Mouse (Mus musculus) midbrain, embryonic 11.5 days (tissue): ENCODE data around the gene Scn10a. TPM values are rescaled to one million over a fixed set of nuclear protein-coding genes. Genes with fewer than 3 reads are reported as not detected.
A peak's percentile ranks its signal among the peaks of the same experiment; 100 is the strongest.

Experiments used
- ATAC-seq: fragments of 200-750 bp; cut with Nextera tagmentation; 2 replicates; pipeline ENCODE4 v1.8.0; 2017; ENCODE audit warnings: moderate TSS enrichment, moderate library complexity; ENCODE audit not compliant: low FRiP score
- DNase-seq: peaks from one replicate; pipeline ENCODE4 v3.0.0; 2015; ENCODE audit warnings: low spot score; ENCODE audit errors: missing footprints
- H3K27ac ChIP-seq: fragments of 300-500 bp; sonication (generic); 2 replicates; pipeline ENCODE4 v1.5.1; 2014; ENCODE audit warnings: low read depth, low read length
- H3K27me3 ChIP-seq: fragments of 300-500 bp; sonication (generic); 2 replicates; pipeline ENCODE4 v1.6.1; 2014; ENCODE audit warnings: mild to moderate bottlenecking, low read length, moderate library complexity, mixed read lengths; ENCODE audit not compliant: control insufficient read depth, insufficient read depth
- H3K36me3 ChIP-seq: fragments of 300-500 bp; sonication (generic); 2 replicates; pipeline ENCODE4 v1.6.1; 2014; ENCODE audit warnings: mild to moderate bottlenecking, low read length, moderate library complexity, mixed read lengths; ENCODE audit not compliant: control insufficient read depth, insufficient read depth
- H3K4me1 ChIP-seq: fragments of 300-500 bp; sonication (generic); 2 replicates; pipeline ENCODE4 v1.6.1; 2014; ENCODE audit warnings: low read length; ENCODE audit not compliant: control insufficient read depth, insufficient read depth
- H3K4me2 ChIP-seq: fragments of 300-500 bp; sonication (generic); 2 replicates; pipeline ENCODE4 v1.6.1; 2014; ENCODE audit warnings: mild to moderate bottlenecking, moderate library complexity
- H3K4me3 ChIP-seq: fragments of 300-500 bp; sonication (generic); 2 replicates; pipeline ENCODE4 v1.5.1; 2014; ENCODE audit warnings: low read depth, low read length
- H3K9ac ChIP-seq: fragments of 300-500 bp; sonication (generic); 2 replicates; pipeline ENCODE4 v1.6.1; 2014; ENCODE audit warnings: low read length
- H3K9me3 ChIP-seq: fragments of 300-500 bp; sonication (generic); 2 replicates; pipeline ENCODE4 v1.6.1; 2016; ENCODE audit warnings: low read length; ENCODE audit not compliant: control insufficient read depth
- WGBS: fragments of 180-500 bp; shearing (Covaris S2); extraction: QIAGEN DNeasy Blood & Tissue Kit; methylation state at CpG from one replicate; pipeline ENCODE4 v1.1.7; 2014; 5-methylcytosine and 5-hydroxymethylcytosine counted together
- polyA plus RNA-seq: library from polyadenylated mRNA; unstranded; fragments of >200 nt; fragmentation: Nextera tagmentation; extraction: Ambion mirVana; gene quantifications from 2 replicates; pipeline ENCODE4 v1.2.1, GENCODE M21; 2014

Gene Scn10a
- polyA plus RNA-seq, 1 experiment from 2014 or later: not detected

GRCm38 (mm10) chr9:119597332-119597731 is 121.8 kb downstream of the Scn10a start:
- Histone ChIP-seq H3K4me3 (no peak overlapping the region), H3K36me3 (no peaks in the 10 kb centered on the region), H3K4me2 (no peak overlapping the region), H3K27me3 (no peaks in the 10 kb centered on the region), H3K4me1 (no peaks in the 10 kb centered on the region), H3K9ac (no peak overlapping the region), H3K27ac (no peak overlapping the region), H3K9me3 (no peaks in the 10 kb centered on the region; the same call in 1 of the 2 replicates)
- WGBS: 82% methylated on average over 8 of the region's 8 CpGs
- DNase-seq (peak; percentile 65), ATAC-seq (no peak)

DNA sequence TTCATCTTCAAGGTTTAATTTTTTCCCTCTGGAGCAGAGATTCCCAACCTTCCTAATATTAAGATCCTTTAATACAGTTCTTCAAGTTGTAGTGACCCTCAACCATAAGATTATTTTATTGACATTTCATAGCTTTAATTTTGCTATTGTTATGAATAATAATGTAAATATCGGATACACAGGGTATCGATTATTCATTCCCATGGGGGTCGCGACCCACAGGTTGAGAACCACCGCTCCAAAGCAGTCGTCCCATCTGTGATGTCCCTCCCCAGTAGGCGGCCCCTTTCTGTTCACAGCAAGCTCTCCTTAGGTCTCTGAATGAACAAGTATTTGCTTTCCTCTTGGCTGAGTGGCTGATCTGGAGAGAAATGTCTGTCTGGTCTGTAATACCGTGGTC is 129.5 kb downstream of the Scn10a start:
- Histone ChIP-seq H3K27me3 (no peaks in the 10 kb centered on the region; the same call in 1 of the 2 replicates), H3K9ac (no peak overlapping the region), H3K4me1 (no peaks in the 10 kb centered on the region), H3K36me3 (no peaks in the 10 kb centered on the region), H3K27ac (no peak overlapping the region), H3K4me3 (no peak overlapping the region), H3K9me3 (no peaks in the 10 kb centered on the region), H3K4me2 (no peak overlapping the region)
- DNase-seq (no peak), ATAC-seq (no peak)
- 85% methylated on average over 8 of the region's 8 CpGs for WGBS

DNA sequence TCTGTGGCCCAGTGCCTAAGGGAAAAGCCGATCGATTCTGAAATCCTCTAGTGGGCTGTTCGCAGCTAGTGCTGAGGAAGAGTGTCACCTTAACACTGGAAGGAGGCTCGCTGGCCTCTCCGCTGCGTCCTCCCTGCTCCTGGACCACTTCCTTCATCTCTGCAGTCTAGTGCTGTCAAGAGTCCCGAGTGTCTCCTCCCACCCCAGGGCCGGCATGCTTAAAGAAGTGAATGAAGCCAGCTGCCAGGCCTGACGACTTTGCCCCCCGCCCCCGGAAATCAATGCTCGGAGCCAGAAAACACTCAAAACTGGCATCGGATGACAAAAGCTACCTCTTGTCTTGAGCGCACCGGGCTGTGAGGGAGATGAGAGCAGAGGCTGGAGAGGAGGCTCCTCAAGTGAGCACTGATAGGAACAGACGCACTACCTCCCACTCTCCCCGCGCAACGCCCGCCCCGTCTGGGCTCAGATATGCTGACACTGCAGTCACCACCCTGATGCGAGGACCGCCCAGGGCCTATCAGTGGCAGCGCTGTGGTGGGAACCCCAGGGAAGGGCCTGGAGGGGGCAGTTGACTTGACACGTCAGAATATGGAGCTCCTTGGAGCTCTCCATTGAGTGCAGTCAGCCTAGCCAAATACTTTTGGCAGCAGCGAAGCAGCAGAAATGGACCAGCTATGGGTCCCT is 130.2 kb downstream of the Scn10a start:
- no peak overlapping the region for H3K4me3 ChIP-seq
- peak; percentile 79 for DNase-seq
- H3K4me1 ChIP-seq: no peaks in the 10 kb centered on the region
- H3K36me3 ChIP-seq: no peaks in the 10 kb centered on the region
- no peak overlapping the region for H3K4me2 ChIP-seq
- no peak for ATAC-seq
- no peaks in the 10 kb centered on the region for H3K9me3 ChIP-seq
- H3K9ac ChIP-seq: no peak overlapping the region
- H3K27ac ChIP-seq: no peak overlapping the region
- 51% methylated on average over 26 of the region's 26 CpGs for WGBS
- no peaks in the 10 kb centered on the region; the same call in 1 of the 2 replicates for H3K27me3 ChIP-seq

- peaks cover 8% of the 10 kb centered on the region for H3K4me1 ChIP-seq
- DNase-seq (peak; percentile 98), ATAC-seq (peak; percentile 58)
- H3K27ac ChIP-seq: no peak overlapping the region
- H3K27me3 ChIP-seq: peaks cover 63% of the 10 kb centered on the region
- H3K4me3 ChIP-seq: no peak overlapping the region
- no peak overlapping the region for H3K9ac ChIP-seq
- WGBS: 0% methylated on average over 6 of the region's 6 CpGs
- H3K4me2 ChIP-seq: no peak overlapping the region
- no peaks in the 10 kb centered on the region for H3K9me3 ChIP-seq
- no peaks in the 10 kb centered on the region for H3K36me3 ChIP-seq
These were observed 138.5 kb downstream of the Scn10a start for GRCm38 (mm10) chr9:119580668-119581067.

GRCm38 (mm10) chr9:119580187-119580586 is 138.9 kb downstream of the Scn10a start:
- Histone ChIP-seq H3K4me2 (no peak overlapping the region), H3K27ac (no peak overlapping the region), H3K4me3 (no peak overlapping the region), H3K9ac (no peak overlapping the region), H3K27me3 (peaks cover 68% of the 10 kb centered on the region), H3K4me1 (peaks cover 8% of the 10 kb centered on the region), H3K36me3 (no peaks in the 10 kb centered on the region), H3K9me3 (no peaks in the 10 kb centered on the region)
- peak; percentile 82 for DNase-seq
- WGBS: 89% methylated on average over 17 of the region's 17 CpGs
- peak; percentile 12; the same call in 1 of the 2 replicates for ATAC-seq

- WGBS: 1% methylated on average over 90 of the region's 99 CpGs
- Histone ChIP-seq H3K9me3 (no peaks in the 10 kb centered on the region), H3K9ac (peak within 1 kb of the TSS; percentile 25; the same call in 1 of the 2 replicates), H3K36me3 (no peaks in the 10 kb centered on the region), H3K4me1 (peaks cover 8% of the 10 kb centered on the region), H3K4me3 (peak within 1 kb of the TSS; percentile 41), H3K27ac (no peak within 1 kb of the TSS), H3K4me2 (peak within 1 kb of the TSS; percentile 68), H3K27me3 (peaks cover 82% of the 10 kb centered on the region)
- DNase-seq (peak; percentile 90), ATAC-seq (peak; percentile 70)
These were observed 140.3 kb downstream of the Scn10a start, which contains the start of gene Scn5a for GRCm38 (mm10) chr9:119578636-119579438. Scn5a (minus strand) TSS chr9:119579016.

GRCm38 (mm10) chr9:119578311-119578635 is 140.8 kb downstream of the Scn10a start:
- Histone ChIP-seq H3K4me2 (peak overlapping the region; percentile 68), H3K4me3 (peak overlapping the region; percentile 41), H3K4me1 (peaks cover 8% of the 10 kb centered on the region), H3K36me3 (no peaks in the 10 kb centered on the region), H3K27ac (no peak overlapping the region), H3K27me3 (peaks cover 87% of the 10 kb centered on the region), H3K9me3 (no peaks in the 10 kb centered on the region), H3K9ac (0 out of 2 replicates have a peak overlapping the region, but pooled peaks have one; percentile 25)
- ATAC-seq: 0 out of 2 replicates have a peak, but pooled peaks have one; percentile 1
- WGBS: 1% methylated on average over 24 of the region's 24 CpGs
- peak; percentile 92 for DNase-seq

GRCm38 (mm10) chr9:119576977-119577376 is 142.1 kb downstream of the Scn10a start:
- peak; percentile 79 for DNase-seq
- Histone ChIP-seq H3K4me2 (no peak overlapping the region), H3K9me3 (no peaks in the 10 kb centered on the region), H3K4me1 (peaks cover 9% of the 10 kb centered on the region), H3K4me3 (no peak overlapping the region), H3K36me3 (no peaks in the 10 kb centered on the region), H3K27ac (no peak overlapping the region), H3K9ac (no peak overlapping the region), H3K27me3 (peaks cover 94% of the 10 kb centered on the region)
- ATAC-seq: no peak
- WGBS: 83% methylated on average over 2 of the region's 2 CpGs

DNA sequence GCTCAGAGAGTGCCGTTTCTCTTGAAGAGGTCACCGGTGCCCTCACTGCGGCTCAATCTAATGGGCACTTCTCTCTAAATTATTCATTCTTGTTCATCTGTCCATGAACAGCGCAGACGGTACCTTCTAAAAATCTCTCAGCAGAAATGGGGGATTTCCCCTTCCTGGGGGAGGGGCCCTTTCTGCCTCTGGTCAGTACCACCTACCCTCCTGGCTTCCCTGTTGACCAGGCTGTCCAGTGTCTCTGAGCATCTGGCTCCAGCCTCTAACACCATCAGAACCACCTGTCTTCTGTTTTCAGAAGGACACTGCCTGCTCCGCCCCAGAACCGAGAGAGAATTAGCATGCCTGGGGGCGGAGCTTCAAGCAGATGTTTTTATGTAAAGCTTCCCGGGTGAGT is 143.4 kb downstream of the Scn10a start:
- H3K4me3 ChIP-seq: no peak overlapping the region
- no peaks in the 10 kb centered on the region for H3K9me3 ChIP-seq
- DNase-seq: no peak
- no peak for ATAC-seq
- 59% methylated on average over 9 of the region's 9 CpGs for WGBS
- H3K4me1 ChIP-seq: peaks cover 19% of the 10 kb centered on the region
- H3K27ac ChIP-seq: no peak overlapping the region
- peaks cover 96% of the 10 kb centered on the region for H3K27me3 ChIP-seq
- no peaks in the 10 kb centered on the region for H3K36me3 ChIP-seq
- H3K9ac ChIP-seq: no peak overlapping the region
- no peak overlapping the region for H3K4me2 ChIP-seq
